Mouse (Mus musculus) neural tube, embryonic 11.5 days (tissue): Measurements from ENCODE around the gene Creg1. TPM values are rescaled to one million over a fixed set of nuclear protein-coding genes. Genes with fewer than 3 reads are reported as not detected.

ENCODE experiments used
- ATAC-seq: fragments of 200-750 bp; cut with Nextera tagmentation; 2 replicates; pipeline ENCODE4 v1.8.0; 2017; ENCODE audit warnings: moderate number of reproducible peaks, mild to moderate bottlenecking, moderate TSS enrichment, moderate library complexity; ENCODE audit not compliant: insufficient read depth, low FRiP score, low TSS enrichment
- DNase-seq: peaks from one replicate; pipeline ENCODE4 v3.0.0-alpha.2; 2015; ENCODE audit warnings: low spot score
- H3K27ac ChIP-seq: fragments of 300-500 bp; sonication (generic); 2 replicates; pipeline ENCODE4 v1.5.1; 2014; ENCODE audit warnings: low read depth, mild to moderate bottlenecking, low read length
- H3K27me3 ChIP-seq: fragments of 300-500 bp; sonication (generic); 2 replicates; pipeline ENCODE4 v1.6.1; 2014; ENCODE audit warnings: mild to moderate bottlenecking, low read length, mixed read lengths; ENCODE audit not compliant: control insufficient read depth, insufficient read depth
- H3K36me3 ChIP-seq: fragments of 300-500 bp; sonication (generic); 2 replicates; pipeline ENCODE4 v1.6.1; 2014; ENCODE audit warnings: mild to moderate bottlenecking, low read length, moderate library complexity, mixed read lengths; ENCODE audit not compliant: control insufficient read depth, insufficient read depth
- H3K4me1 ChIP-seq: fragments of 300-500 bp; sonication (generic); 2 replicates; pipeline ENCODE4 v1.6.1; 2014; ENCODE audit warnings: low read length, mixed read lengths; ENCODE audit not compliant: control insufficient read depth, insufficient read depth
- H3K4me2 ChIP-seq: fragments of 300-500 bp; sonication (generic); 2 replicates; pipeline ENCODE4 v1.6.1; 2014; ENCODE audit warnings: low read depth, mild to moderate bottlenecking, moderate library complexity
- H3K4me3 ChIP-seq: fragments of 300-500 bp; sonication (generic); 2 replicates; pipeline ENCODE4 v1.5.1; 2014; ENCODE audit warnings: low read depth, low read length
- H3K9ac ChIP-seq: fragments of 300-500 bp; sonication (generic); 2 replicates; pipeline ENCODE4 v1.6.1; 2014; ENCODE audit warnings: mild to moderate bottlenecking, low read length
- H3K9me3 ChIP-seq: fragments of 300-500 bp; sonication (generic); 2 replicates; pipeline ENCODE4 v1.6.1; 2016; ENCODE audit warnings: low read length; ENCODE audit not compliant: control insufficient read depth
- WGBS: fragments of 180-500 bp; shearing (Covaris S2); extraction: QIAGEN DNeasy Blood & Tissue Kit; methylation state at CpG from one replicate; pipeline ENCODE4 v1.1.7; 2014; 5-methylcytosine and 5-hydroxymethylcytosine counted together
- polyA plus RNA-seq: library from polyadenylated mRNA; unstranded; fragments of >200 nt; fragmentation: Nextera tagmentation; extraction: Ambion mirVana; gene quantifications from 2 replicates; pipeline ENCODE4 v1.2.1, GENCODE M21; 2014

Gene Creg1
- polyA plus RNA-seq, 1 experiment from 2014 or later, result 39.2 TPM

- H3K9ac ChIP-seq, result no peak overlapping the region; the same call in 1 of the 2 replicates
- H3K9me3 ChIP-seq, result no peaks in the 10 kb centered on the region
- no peaks in the 10 kb centered on the region for H3K36me3 ChIP-seq
Measured at GRCm38 (mm10) chr1:165725039-165725644, 38.4 kb upstream of the Creg1 start.

GRCm38 (mm10) chr1:165726986-165727385 lies 36.6 kb upstream of the Creg1 start:
- no peak overlapping the region for H3K9ac ChIP-seq
- no peak overlapping the region for H3K27ac ChIP-seq
- H3K4me1 ChIP-seq, result no peaks in the 10 kb centered on the region
- WGBS, result 38% methylated on average over 1 of the region's 1 CpGs
- DNase-seq (no peak), ATAC-seq (no peak)
- no peak overlapping the region for H3K4me2 ChIP-seq
- H3K27me3 ChIP-seq, result no peaks in the 10 kb centered on the region
- no peaks in the 10 kb centered on the region for H3K36me3 ChIP-seq
- no peaks in the 10 kb centered on the region for H3K9me3 ChIP-seq
- no peak overlapping the region for H3K4me3 ChIP-seq

More at GRCm38 (mm10) chr1:165725039-165725644, 38.4 kb upstream of the Creg1 start:
- Histone ChIP-seq H3K4me2 (no peak overlapping the region), H3K27ac (0 out of 2 replicates have a peak overlapping the region, but pooled peaks have one; percentile 10), H3K4me1 (no peaks in the 10 kb centered on the region), H3K4me3 (no peak overlapping the region), H3K27me3 (no peaks in the 10 kb centered on the region)
- 71% methylated on average over 4 of the region's 4 CpGs for WGBS
- ATAC-seq (no peak), DNase-seq (no peak)

- ATAC-seq (no peak), DNase-seq (no peak)
- H3K4me3 ChIP-seq, result no peak overlapping the region
- no peaks in the 10 kb centered on the region for H3K27me3 ChIP-seq
- no peak overlapping the region for H3K4me2 ChIP-seq
- no peak overlapping the region for H3K27ac ChIP-seq
- H3K36me3 ChIP-seq, result no peaks in the 10 kb centered on the region
- 83% methylated on average over 3 of the region's 3 CpGs for WGBS
- H3K9ac ChIP-seq, result no peak overlapping the region
- H3K4me1 ChIP-seq, result no peaks in the 10 kb centered on the region
- H3K9me3 ChIP-seq, result no peaks in the 10 kb centered on the region
Measured at GRCm38 (mm10) chr1:165728057-165728639, 35.4 kb upstream of the Creg1 start.

- no peak for ATAC-seq
- Histone ChIP-seq H3K9ac (no peak overlapping the region), H3K4me3 (no peak overlapping the region), H3K27me3 (no peaks in the 10 kb centered on the region), H3K9me3 (no peaks in the 10 kb centered on the region), H3K36me3 (no peaks in the 10 kb centered on the region), H3K4me2 (no peak overlapping the region), H3K4me1 (no peaks in the 10 kb centered on the region), H3K27ac (no peak overlapping the region)
- WGBS, result 36% methylated on average over 1 of the region's 1 CpGs
- no peak for DNase-seq
Measured at GRCm38 (mm10) chr1:165730129-165730528, 33.4 kb upstream of the Creg1 start.

GRCm38 (mm10) chr1:165731553-165731952 lies 32.0 kb upstream of the Creg1 start:
- WGBS, result 71% methylated on average over 6 of the region's 6 CpGs
- no peaks in the 10 kb centered on the region for H3K27me3 ChIP-seq
- no peak overlapping the region for H3K4me3 ChIP-seq
- no peak overlapping the region for H3K27ac ChIP-seq
- no peak for ATAC-seq
- no peaks in the 10 kb centered on the region for H3K9me3 ChIP-seq
- H3K36me3 ChIP-seq, result no peaks in the 10 kb centered on the region
- DNase-seq, result no peak
- H3K9ac ChIP-seq, result no peak overlapping the region
- no peaks in the 10 kb centered on the region; the same call in 1 of the 2 replicates for H3K4me1 ChIP-seq
- H3K4me2 ChIP-seq, result no peak overlapping the region

GRCm38 (mm10) chr1:165734840-165735239 lies 28.7 kb upstream of the Creg1 start:
- Histone ChIP-seq H3K4me1 (no peaks in the 10 kb centered on the region; the same call in 1 of the 2 replicates), H3K4me3 (no peak overlapping the region), H3K4me2 (no peak overlapping the region), H3K9ac (no peak overlapping the region), H3K36me3 (no peaks in the 10 kb centered on the region), H3K9me3 (no peaks in the 10 kb centered on the region), H3K27ac (no peak overlapping the region), H3K27me3 (no peaks in the 10 kb centered on the region)
- ATAC-seq (no peak), DNase-seq (no peak)
- 85% methylated on average over 2 of the region's 2 CpGs for WGBS

GRCm38 (mm10) chr1:165735826-165736818 lies 27.4 kb upstream of the Creg1 start:
- Histone ChIP-seq H3K9ac (no peak overlapping the region), H3K4me1 (no peaks in the 10 kb centered on the region; the same call in 1 of the 2 replicates), H3K27me3 (no peaks in the 10 kb centered on the region), H3K4me3 (no peak overlapping the region), H3K4me2 (no peak overlapping the region), H3K27ac (no peak overlapping the region), H3K9me3 (no peaks in the 10 kb centered on the region), H3K36me3 (no peaks in the 10 kb centered on the region)
- ATAC-seq, result peak; percentile 41
- 38% methylated on average over 20 of the region's 20 CpGs for WGBS
- DNase-seq, result peak; percentile 87

- DNase-seq (no peak), ATAC-seq (no peak)
- no peak overlapping the region for H3K9ac ChIP-seq
- no peaks in the 10 kb centered on the region for H3K36me3 ChIP-seq
- no peaks in the 10 kb centered on the region for H3K27me3 ChIP-seq
- H3K27ac ChIP-seq, result no peak overlapping the region
- H3K4me2 ChIP-seq, result no peak overlapping the region
- no peak overlapping the region for H3K4me3 ChIP-seq
- H3K9me3 ChIP-seq, result no peaks in the 10 kb centered on the region
- H3K4me1 ChIP-seq, result no peaks in the 10 kb centered on the region; the same call in 1 of the 2 replicates
- WGBS, result 43% methylated on average over 5 of the region's 5 CpGs
Measured at GRCm38 (mm10) chr1:165737451-165737850, 26.1 kb upstream of the Creg1 start.
